Mouse (Mus musculus) monocyte, adult 2 months (primary cell): ENCODE results near the gene Slc10a1.

Experiments
- DNase-seq, 2 experiments: peaks; one replicate each; pipeline ENCODE4 v3.0.0; 2022; ENCODE audit warnings: low spot score in 2 of 2, low read depth in 1 of 2

Gene Slc10a1

GRCm38 (mm10) chr12:80968605-80969004, at the start of gene Slc10a1:
Gene Slc10a1 (minus strand): TSS chr12:80968705.
- no peak for DNase-seq

- DNase-seq: no peak
Measured at GRCm38 (mm10) chr12:81017624-81018023, 49.1 kb upstream of the Slc10a1 start.

DNA sequence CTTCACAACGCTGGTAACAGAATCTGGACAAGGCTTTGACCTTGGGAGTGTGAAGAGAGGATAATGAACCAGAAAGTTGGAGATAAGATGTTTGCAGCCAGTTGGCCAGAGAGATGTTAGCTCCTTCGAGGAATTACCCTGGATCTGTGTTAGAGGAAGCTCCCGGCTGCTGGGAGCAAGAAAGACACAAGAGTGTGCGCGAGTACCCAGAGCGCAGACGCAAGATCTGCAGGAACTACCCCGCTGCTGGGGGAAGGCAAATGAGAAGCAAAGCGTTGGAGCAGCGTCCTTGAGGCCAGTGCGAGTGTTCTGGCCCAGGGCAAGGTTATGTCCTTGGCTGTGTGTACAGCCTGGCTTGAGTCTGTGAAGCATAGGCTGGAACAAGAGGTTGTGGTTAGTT, 45.0 kb upstream of the Slc10a1 start:
- no peak for DNase-seq

DNA sequence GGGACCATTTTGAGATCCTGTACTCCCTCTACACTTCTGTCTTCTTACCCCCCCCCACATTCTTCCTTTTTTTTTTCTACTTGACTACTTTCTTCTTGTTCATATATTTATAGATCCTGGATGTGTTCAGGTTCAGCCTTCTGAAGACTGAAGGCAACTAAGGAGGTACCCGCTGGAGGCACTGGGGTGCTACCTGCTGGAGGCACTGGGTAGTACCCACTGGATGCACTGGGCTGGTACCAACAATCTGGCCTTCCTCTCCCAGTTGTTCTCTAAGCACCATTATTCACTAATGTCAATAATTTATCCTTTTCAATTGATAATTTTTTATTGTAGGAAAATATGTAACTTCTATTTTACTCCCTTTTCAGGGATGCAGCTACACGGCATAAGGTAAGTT, 43.5 kb upstream of the Slc10a1 start:
- DNase-seq: no peak

GRCm38 (mm10) chr12:81009813-81010212, 41.3 kb upstream of the Slc10a1 start:
- no peak for DNase-seq

GRCm38 (mm10) chr12:81002841-81003635, 34.5 kb upstream of the Slc10a1 start:
- no peak for DNase-seq

- no peak for DNase-seq
Measured at GRCm38 (mm10) chr12:81000924-81001323, 32.4 kb upstream of the Slc10a1 start.

- DNase-seq: no peak
Measured at GRCm38 (mm10) chr12:80998528-80999221, 30.2 kb upstream of the Slc10a1 start.

- no peak for DNase-seq
Measured at GRCm38 (mm10) chr12:80997652-80998051, 29.1 kb upstream of the Slc10a1 start.

- no peak for DNase-seq
Measured at GRCm38 (mm10) chr12:80995326-80995725, 26.8 kb upstream of the Slc10a1 start.

GRCm38 (mm10) chr12:80993773-80994172, 25.3 kb upstream of the Slc10a1 start:
- no peak for DNase-seq

DNA sequence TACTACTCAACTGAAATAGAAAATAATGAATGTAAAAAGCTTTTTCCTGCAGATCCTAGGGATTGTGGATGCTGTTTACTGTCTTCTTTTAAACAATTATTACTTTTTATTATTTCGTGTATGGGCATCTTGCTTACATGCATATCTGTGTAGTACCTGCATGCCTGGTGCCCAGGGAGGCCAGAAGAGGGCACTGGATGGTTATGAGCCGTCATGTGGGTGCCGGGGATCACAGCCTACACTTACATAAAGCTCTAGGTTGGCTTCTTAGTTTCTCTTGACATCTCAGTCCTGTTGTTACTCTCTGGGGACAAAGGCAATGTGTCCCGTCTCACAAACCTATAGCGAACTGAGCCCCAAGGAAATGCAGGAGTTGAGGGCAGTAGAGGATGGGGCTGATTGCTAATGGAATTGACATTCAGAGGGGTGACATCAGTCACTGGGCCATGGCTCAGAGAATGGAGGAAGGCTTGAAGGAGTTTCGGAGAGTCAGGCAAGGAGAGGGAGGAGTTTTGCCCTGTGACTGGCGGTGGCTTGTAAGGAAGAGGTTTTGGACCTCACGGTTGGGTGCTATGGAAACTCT, 24.1 kb upstream of the Slc10a1 start:
- DNase-seq: no peak

- no peak for DNase-seq
Measured at GRCm38 (mm10) chr12:80991806-80992205, 23.3 kb upstream of the Slc10a1 start.

DNA sequence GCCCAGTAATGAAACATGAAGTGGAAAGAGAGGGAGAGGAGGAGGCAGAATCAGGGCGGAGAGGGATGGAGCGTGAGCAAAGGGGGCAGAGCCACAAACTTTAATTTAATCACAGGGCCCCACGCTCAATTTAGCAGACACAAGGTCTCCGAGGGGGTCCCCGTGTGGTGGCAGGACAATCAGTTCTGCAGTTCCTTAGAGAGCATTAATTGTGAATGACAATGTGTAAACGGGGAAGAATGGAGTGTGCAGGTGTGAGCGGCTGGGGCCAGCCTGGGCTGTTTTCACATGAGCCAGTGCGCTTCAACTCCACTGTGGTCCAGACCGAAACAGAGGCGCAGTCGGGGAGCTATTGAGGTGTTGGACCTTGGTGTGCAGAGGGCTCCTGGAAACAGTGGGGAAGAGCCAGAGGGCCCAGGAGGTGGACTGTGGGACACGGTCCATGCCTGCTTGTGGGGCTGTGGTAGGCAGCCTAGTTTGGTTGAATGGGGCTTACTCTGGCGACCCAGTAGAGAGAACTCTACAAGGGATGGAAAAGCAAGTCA, 22.5 kb upstream of the Slc10a1 start:
- no peak for DNase-seq

- DNase-seq: no peak
Measured at GRCm38 (mm10) chr12:80988286-80988685, 19.8 kb upstream of the Slc10a1 start.

- DNase-seq: no peak
Measured at GRCm38 (mm10) chr12:80986628-80987027, 18.1 kb upstream of the Slc10a1 start.

DNA sequence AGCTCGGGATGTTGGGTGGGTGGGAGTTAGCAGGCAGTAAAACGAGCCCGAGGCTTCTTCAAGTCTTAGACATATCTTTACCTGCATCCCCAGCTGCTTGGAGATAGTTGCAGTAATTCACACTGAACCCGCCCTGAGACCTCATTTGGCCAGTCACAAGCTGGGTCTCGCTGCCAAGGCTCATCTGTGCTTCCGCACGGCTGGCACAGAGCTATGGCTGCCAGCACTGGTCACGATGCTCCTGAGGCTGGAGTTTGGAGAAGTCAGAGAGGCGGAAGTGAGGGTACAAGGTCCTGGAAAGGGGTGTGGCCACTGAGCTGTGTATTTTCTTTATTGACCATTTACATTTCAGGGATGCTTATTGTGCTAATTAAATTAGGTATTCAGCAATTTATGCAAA, 15.2 kb upstream of the Slc10a1 start:
- DNase-seq: no peak

GRCm38 (mm10) chr12:80982326-80982725, 13.8 kb upstream of the Slc10a1 start:
- peak in 1 of 2 experiments; percentile 22 for DNase-seq

- DNase-seq: no peak
Measured at GRCm38 (mm10) chr12:80975939-80976671, 7.6 kb upstream of the Slc10a1 start.

DNA sequence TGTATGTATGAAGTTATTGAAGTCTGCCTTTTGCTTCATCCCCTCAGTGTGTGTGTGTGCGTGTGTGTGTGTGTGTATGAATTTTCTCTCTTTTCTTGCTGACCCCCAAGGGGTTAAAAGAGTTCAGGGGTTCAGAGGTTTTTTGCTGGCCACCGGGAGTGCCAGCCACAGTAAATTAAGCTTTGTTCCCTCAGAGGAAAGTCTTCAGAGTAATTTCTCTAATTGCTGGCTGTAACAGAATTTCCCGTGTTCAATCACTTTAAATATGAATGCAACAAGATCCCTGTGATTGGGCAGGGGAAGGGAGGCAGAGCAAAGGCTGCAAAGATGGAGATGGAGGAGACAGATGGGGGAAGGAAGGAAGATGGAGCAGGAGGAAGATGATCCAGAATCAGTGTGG, 3.3 kb upstream of the Slc10a1 start:
- DNase-seq: no peak

DNA sequence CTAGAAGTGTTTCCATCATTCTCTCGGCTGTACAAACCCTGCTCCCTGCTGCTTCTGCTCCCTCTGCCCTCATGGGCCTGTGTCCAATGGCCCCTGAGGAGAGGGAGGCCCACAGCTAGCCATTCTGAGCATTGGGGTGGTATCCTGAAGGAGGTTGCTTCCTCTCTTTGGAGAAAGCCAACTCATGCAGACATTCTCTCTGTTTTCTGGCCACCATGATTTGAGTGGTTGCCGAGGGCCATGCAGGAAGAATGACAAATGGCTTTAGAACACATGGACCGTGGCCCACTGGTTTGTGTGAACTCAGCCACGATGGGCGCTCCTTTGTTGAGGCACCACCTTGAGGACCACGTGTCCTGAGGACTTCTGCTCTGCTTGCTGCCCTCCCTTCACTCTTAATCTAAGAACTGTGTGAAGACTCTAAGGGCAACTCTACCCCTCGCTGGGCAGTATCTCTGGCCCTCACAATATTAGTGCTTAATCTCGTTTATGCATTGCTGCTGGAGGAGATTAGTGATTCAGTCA, 1.7 kb upstream of the Slc10a1 start:
- no peak for DNase-seq
